Mouse (Mus musculus): Measurements from ENCODE around the gene Borcs5. TPM values are rescaled to one million over a fixed set of nuclear protein-coding genes. Genes with fewer than 3 reads are reported as not detected.

Gene Borcs5
- total RNA-seq, 2 experiments from 2014 or later: 12.2 to 13.2 TPM

GRCm38 (mm10) chr6:134713321-134713720 lies 74.0 kb downstream of the Borcs5 start:
- DNase-seq (ENCODE audit: low spot score in 2 of 2): no peak

DNA sequence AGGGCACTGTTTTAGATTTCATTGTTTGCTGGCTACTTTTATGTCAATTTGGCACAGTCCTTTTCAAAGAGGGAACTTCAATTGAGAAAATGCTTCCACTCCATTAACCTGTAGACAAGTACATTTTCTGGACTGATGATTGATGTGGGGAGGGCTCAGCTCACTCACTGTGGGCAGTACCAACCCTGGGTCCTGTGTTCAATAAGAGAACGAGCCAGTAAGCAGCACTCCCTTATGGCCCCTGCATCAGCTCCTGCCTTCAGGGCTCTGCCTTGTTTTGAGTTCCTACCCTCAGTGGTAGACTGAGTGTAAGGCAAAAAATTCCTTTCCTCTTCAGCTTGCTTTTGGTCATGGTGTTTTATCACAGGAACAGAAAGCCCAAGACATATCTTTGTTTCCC lies 74.6 kb downstream of the Borcs5 start:
- no peak for DNase-seq (ENCODE audit: low spot score in 2 of 2)

- DNase-seq (ENCODE audit: low spot score in 2 of 2): no peak
These were observed 76.9 kb downstream of the Borcs5 start for GRCm38 (mm10) chr6:134716168-134716587.

GRCm38 (mm10) chr6:134717886-134718667 lies 78.8 kb downstream of the Borcs5 start:
- DNase-seq (ENCODE audit: low spot score in 2 of 2): no peak

DNA sequence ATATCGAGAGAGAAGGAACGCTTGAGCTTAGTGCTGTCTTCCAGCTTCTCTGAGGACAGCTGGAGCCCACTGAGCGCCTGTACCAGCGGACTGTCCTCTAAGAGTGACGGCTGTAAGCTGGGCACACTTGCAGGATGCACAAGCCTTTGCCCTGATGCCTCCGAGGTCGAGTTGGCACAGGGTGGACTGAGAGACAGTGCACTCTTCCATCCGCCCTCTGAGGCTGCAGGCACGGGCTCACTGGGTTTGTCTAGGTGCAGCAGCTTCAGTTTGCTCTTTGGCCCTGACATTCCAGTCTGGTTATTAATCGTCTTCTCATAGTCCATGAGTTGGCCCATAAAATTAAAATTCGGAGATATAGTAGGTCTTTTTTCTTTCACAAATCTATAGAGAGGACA lies 79.4 kb downstream of the Borcs5 start:
- no peak for DNase-seq (ENCODE audit: low spot score in 2 of 2)

- no peak for DNase-seq (ENCODE audit: low spot score in 2 of 2)
These were observed 79.8 kb downstream of the Borcs5 start for GRCm38 (mm10) chr6:134719156-134719555.

GRCm38 (mm10) chr6:134720150-134720549 lies 80.8 kb downstream of the Borcs5 start:
- no peak for DNase-seq (ENCODE audit: low spot score in 2 of 2)

GRCm38 (mm10) chr6:134721729-134722269 lies 82.5 kb downstream of the Borcs5 start:
- DNase-seq (ENCODE audit: low spot score in 2 of 2): no peak

DNA sequence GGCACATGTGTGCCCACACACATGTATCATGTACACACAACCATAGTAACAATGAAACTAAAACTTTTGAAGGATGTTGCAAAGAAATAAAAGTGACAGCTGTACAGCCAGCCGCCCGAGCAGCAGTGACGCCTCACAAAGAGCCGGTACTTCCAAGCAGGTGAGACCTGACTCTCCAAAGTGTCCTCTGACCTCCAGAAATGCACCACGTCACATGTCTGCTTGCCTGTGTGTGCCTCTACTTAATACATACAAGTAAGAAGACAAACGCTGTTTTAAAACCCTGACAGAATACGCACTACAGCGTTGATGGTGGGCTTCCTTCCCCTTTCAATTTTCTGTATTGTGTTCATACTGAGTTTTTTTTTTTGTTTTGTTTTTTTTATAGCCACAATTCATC lies 83.6 kb downstream of the Borcs5 start:
- no peak for DNase-seq (ENCODE audit: low spot score in 2 of 2)

GRCm38 (mm10) chr6:134723326-134723725 lies 84.0 kb downstream of the Borcs5 start:
- DNase-seq (ENCODE audit: low spot score in 2 of 2): no peak

- DNase-seq (ENCODE audit: low spot score in 2 of 2): no peak
These were observed 84.7 kb downstream of the Borcs5 start for GRCm38 (mm10) chr6:134723833-134724553.

- DNase-seq (ENCODE audit: low spot score in 2 of 2): no peak
These were observed 86.1 kb downstream of the Borcs5 start for GRCm38 (mm10) chr6:134725406-134725805.

DNA sequence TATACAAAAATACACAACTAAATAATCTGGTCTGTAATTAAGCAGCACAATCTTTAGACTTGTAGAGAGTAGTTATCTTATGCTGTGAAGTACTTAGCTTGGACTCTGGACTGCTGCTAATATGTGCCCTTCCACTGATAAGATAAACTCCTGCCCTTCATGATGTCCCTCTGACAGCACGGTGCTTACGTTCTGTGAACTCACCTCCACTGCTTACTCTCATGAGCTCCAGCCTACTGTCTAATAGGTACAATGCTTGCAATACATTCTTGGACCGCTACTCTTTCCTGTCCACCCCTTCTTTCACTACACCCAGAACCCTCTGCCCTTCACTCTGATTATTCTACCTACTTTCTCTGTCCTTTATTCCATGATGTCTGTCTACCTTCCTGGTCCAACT lies 91.7 kb downstream of the Borcs5 start:
- no peak for DNase-seq (ENCODE audit: low spot score in 2 of 2)

DNA sequence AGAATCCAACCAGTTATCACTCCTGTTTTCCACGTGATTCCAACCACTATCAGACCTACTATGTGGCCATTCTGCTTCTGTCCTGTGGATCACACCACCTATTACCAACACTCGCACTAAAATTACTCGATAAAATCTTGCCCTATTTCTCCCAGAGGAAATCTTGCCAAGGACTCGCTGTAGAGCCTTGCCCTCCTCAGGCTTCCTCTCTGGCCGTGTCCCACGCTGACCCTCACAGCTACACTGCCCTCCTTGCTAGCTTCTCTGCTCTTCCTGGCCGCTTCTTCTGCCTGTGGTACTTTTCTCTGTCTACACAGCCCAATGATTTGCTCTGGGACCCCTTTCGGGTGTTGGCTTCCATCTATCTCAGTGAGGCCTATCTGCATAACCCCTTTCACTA lies 93.5 kb downstream of the Borcs5 start:
- DNase-seq (ENCODE audit: low spot score in 2 of 2): no peak

GRCm38 (mm10) chr6:134733800-134734221 lies 94.5 kb downstream of the Borcs5 start:
- no peak for DNase-seq (ENCODE audit: low spot score in 2 of 2)

DNA sequence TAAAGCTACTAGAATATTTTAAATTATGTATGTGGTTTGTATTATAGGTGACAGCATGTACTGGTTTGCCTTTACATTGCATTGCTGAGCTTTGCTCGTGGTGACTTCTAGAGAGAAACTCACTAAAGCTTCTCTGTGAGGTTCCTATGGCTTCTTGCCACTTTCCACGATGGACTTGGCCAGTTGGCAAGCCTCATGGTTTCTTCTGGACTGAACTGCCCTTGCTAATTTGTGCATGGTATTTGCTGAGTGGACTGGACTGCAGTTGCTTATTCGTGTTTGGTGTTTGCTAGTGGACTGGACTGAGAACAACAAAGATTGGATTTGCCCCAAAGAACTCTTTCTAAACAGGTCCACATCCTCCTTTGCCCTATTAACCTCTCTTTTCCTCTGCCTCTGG lies 97.5 kb downstream of the Borcs5 start:
- DNase-seq (ENCODE audit: low spot score in 2 of 2): no peak

DNA sequence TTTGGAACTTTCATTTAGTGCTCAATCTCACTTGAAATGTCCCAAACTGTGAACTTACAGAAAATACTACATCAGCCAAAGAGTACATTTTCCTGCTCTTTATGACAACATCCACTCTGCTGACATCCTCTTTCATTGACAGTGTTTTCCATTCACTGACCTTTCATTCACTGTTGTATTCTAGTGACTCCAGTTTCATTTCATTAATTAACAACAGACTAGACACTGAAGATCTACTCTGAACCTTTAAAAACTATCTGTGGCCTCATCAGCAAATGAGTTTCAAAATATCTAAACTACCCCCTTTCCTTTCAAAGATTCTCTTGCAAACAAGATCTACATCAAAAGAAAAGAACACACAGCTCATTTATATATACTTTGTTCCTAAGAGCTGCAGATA lies 104.3 kb downstream of the Borcs5 start:
- DNase-seq (ENCODE audit: low spot score in 2 of 2): no peak

GRCm38 (mm10) chr6:134745876-134746275 lies 106.6 kb downstream of the Borcs5 start:
- DNase-seq (ENCODE audit: low spot score in 2 of 2): no peak

DNA sequence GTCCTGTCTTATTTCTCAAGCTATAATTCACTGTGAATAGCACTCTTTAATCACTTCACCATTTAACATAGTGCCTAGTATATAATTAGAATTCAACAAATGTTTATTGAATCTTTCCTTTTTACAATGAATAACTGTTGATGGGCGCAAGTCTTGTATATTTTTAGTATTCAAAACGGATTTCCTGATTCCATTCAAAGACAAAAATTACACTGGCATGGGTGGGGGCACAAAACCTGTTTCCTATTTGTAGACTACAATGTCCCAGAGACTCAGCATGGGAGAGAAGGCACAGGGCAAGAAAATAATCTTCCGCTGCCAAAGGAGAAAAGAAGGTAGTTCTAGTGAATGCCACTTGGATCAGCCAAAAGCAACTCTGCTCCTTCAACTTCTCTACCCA lies 108.8 kb downstream of the Borcs5 start:
- no peak for DNase-seq (ENCODE audit: low spot score in 2 of 2)

- no peak for DNase-seq (ENCODE audit: low spot score in 2 of 2)
These were observed 111.8 kb downstream of the Borcs5 start for GRCm38 (mm10) chr6:134751087-134751486.

DNA sequence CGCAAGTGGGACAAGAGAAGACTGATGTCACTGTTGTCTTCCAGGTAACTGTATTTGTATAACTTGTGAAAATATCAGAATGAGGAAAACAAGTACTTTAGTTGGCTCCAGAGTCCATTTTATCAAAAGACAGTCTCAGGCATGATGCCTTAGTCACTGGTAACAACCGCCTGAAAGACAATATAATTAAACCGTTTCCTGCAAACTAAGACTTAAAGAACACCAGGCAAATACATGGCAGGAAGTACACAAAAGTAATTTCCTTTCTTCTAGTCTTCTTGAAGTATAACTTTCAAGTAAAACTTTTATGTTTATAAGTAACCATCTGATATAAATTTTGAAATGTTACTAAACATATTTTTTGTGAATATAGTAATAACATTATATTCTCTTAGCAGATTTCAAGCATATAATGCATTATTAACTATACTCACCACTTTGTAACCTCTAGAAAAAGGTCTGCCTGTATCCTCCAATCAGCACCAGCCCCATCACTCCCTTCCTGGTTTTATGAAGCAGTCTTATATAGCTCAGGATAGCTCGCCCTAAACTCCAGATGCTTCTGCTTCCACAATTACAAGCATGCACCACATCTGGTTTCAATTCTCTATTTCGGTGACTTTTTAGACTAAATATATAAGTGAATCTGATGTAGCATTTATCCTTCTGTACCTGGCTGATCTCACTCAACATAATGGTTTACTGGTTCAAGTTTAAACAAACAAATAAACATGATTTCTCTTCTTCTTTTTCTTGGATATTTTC lies 112.8 kb downstream of the Borcs5 start:
- no peak for DNase-seq (ENCODE audit: low spot score in 2 of 2)
